Mouse (Mus musculus) lung, embryonic 15.5 days (tissue): ENCODE measurements around the gene A330070K13Rik. TPM values are rescaled to one million over a fixed set of nuclear protein-coding genes. Genes with fewer than 3 reads are reported as not detected.

ENCODE experiments used
- ATAC-seq: fragments of 200-750 bp; cut with Nextera tagmentation; 2 replicates; pipeline ENCODE4 v1.8.0; 2017; ENCODE audit warnings: moderate number of reproducible peaks, borderline replicate concordance; ENCODE audit not compliant: low FRiP score, low TSS enrichment; ENCODE audit errors: extremely low read depth
- H3K27ac ChIP-seq: fragments of 300-500 bp; sonication (generic); 2 replicates; pipeline ENCODE4 v1.5.1; 2015; ENCODE audit warnings: moderate library complexity, mild to moderate bottlenecking, inconsistent platforms
- H3K27me3 ChIP-seq: fragments of 300-500 bp; sonication (generic); 2 replicates; pipeline ENCODE4 v1.6.1; 2015; ENCODE audit warnings: inconsistent platforms
- H3K36me3 ChIP-seq: fragments of 300-500 bp; sonication (generic); 2 replicates; pipeline ENCODE4 v1.6.1; 2015; ENCODE audit warnings: inconsistent platforms
- H3K4me1 ChIP-seq: fragments of 300-500 bp; sonication (generic); 2 replicates; pipeline ENCODE4 v1.6.1; 2015; ENCODE audit warnings: inconsistent platforms
- H3K4me2 ChIP-seq: fragments of 300-500 bp; sonication (generic); 2 replicates; pipeline ENCODE4 v1.6.1; 2015; ENCODE audit warnings: inconsistent platforms, mild to moderate bottlenecking, moderate library complexity
- H3K4me3 ChIP-seq: fragments of 300-500 bp; sonication (generic); 2 replicates; pipeline ENCODE4 v1.5.1; 2015; ENCODE audit warnings: mild to moderate bottlenecking, inconsistent platforms
- H3K9ac ChIP-seq: fragments of 300-500 bp; sonication (generic); 2 replicates; pipeline ENCODE4 v1.6.1; 2015; ENCODE audit warnings: inconsistent platforms
- H3K9me3 ChIP-seq: fragments of 300-500 bp; sonication (generic); 2 replicates; pipeline ENCODE4 v1.6.1; 2016; ENCODE audit warnings: inconsistent platforms
- WGBS: fragments of 180-500 bp; shearing (Covaris S2); methylation state at CpG from one replicate; pipeline ENCODE4 v1.1.7; 2015; 5-methylcytosine and 5-hydroxymethylcytosine counted together
- polyA plus RNA-seq: library from polyadenylated mRNA; unstranded; fragments of >200 nt; fragmentation: Nextera tagmentation; extraction: Ambion mirVana; gene quantifications from 2 replicates; pipeline ENCODE4 v1.2.1, GENCODE M21; 2015

A330070K13Rik gene
- polyA plus RNA-seq, 1 experiment from 2014 or later = not detected

DNA sequence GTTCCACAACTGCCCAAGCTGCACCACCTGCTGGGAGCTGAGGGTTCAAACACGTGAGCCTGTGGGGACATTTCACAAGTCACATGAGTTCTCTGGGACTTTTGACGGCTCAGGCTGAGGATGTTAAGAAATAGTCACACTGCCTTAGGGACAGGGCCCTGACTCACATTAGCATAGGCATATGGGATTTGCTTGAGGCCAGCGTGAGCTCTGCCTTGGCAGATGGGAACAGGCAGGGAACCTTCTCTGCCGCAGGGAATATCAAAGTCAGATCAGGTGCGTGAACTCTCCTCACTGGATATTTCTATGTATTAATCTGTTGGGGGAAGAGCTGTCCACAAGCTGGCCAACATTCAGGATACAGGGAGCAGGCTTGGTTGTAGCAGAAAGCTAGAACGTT lies 16.2 kb downstream of the A330070K13Rik start:
- 71% methylated on average over 6 of the region's 6 CpGs for WGBS
- H3K4me1 ChIP-seq = no peaks in the 10 kb centered on the region
- H3K9me3 ChIP-seq = no peaks in the 10 kb centered on the region
- no peak overlapping the region for H3K4me2 ChIP-seq
- no peaks in the 10 kb centered on the region for H3K36me3 ChIP-seq
- H3K27ac ChIP-seq = no peak overlapping the region
- H3K9ac ChIP-seq = no peak overlapping the region
- no peaks in the 10 kb centered on the region for H3K27me3 ChIP-seq
- no peak for ATAC-seq
- no peak overlapping the region for H3K4me3 ChIP-seq

DNA sequence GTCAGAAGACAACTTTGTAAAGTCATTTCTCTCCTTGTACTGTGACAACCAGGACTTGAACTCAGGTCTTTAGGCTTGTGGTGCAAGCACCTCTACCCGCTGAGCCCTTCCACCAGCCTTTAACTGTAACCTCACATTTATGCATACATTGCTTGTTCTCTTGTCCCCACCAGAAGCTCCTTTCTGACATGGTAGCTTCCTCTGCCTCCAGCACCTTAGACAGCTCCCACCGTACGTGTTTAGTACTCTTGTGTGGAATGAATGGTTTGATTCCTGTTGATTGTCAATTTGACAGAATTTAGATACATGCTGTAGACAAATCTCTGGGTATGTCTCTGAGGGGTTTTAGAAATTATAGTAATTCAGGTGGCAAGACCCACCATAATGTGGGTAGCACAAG lies 20.7 kb downstream of the A330070K13Rik start:
- no peaks in the 10 kb centered on the region for H3K36me3 ChIP-seq
- H3K4me2 ChIP-seq = no peak overlapping the region
- H3K9ac ChIP-seq = no peak overlapping the region
- H3K27ac ChIP-seq = no peak overlapping the region
- H3K4me3 ChIP-seq = no peak overlapping the region
- H3K27me3 ChIP-seq = no peaks in the 10 kb centered on the region
- ATAC-seq = no peak
- WGBS = 35% methylated on average over 3 of the region's 3 CpGs
- H3K9me3 ChIP-seq = no peaks in the 10 kb centered on the region
- no peaks in the 10 kb centered on the region for H3K4me1 ChIP-seq

DNA sequence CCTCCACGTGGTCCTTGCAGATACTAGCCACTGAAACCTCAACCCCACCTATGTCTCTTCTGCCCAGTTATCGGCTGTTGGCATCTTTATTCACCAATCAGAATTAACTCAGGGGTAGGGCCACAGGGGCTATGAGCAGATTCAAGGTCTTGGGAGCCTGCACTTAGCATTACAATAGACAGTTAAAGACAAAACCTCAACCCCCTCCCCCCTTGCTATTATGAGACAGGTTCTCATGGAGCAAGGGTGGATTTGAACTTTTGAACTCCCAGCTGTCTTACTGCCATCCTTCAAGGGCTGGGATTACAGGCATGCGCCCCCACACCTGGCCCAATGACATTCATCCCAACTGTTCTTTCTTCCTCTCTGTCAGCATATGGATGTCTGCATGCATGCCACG lies 21.3 kb downstream of the A330070K13Rik start:
- WGBS = 63% methylated on average over 4 of the region's 4 CpGs
- no peak for ATAC-seq

DNA sequence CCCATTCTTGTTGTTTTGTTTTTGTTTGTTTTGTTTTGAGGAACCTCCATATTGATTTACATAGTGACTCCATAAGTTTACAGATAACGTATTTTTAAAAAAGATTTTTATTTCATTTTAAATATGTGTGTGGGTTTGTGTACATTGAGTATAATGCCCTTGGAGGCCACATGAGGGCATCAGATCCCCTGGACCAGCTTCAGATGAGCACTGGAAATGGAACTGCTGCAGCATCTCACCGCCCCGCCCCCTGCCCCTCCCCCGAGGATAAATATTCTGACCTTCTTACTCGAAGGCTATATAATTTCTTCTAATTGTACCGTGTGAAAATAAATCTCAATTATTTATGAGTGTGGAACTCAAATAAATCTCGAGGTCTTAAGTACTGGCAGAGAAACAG lies 29.2 kb downstream of the A330070K13Rik start:
- Histone ChIP-seq H3K4me2 (no peak overlapping the region), H3K27ac (no peak overlapping the region), H3K36me3 (no peaks in the 10 kb centered on the region), H3K27me3 (no peaks in the 10 kb centered on the region), H3K4me3 (no peak overlapping the region), H3K9me3 (no peaks in the 10 kb centered on the region), H3K9ac (no peak overlapping the region), H3K4me1 (no peaks in the 10 kb centered on the region)
- no peak for ATAC-seq
- 44% methylated on average over 7 of the region's 7 CpGs for WGBS

More for the DNA sequence above, 21.3 kb downstream of the A330070K13Rik start:
- H3K27me3 ChIP-seq = no peaks in the 10 kb centered on the region
- no peaks in the 10 kb centered on the region for H3K9me3 ChIP-seq
- H3K4me1 ChIP-seq = no peaks in the 10 kb centered on the region
- no peak overlapping the region for H3K4me3 ChIP-seq
- H3K4me2 ChIP-seq = no peak overlapping the region
- H3K9ac ChIP-seq = no peak overlapping the region
- H3K27ac ChIP-seq = no peak overlapping the region
- no peaks in the 10 kb centered on the region for H3K36me3 ChIP-seq

DNA sequence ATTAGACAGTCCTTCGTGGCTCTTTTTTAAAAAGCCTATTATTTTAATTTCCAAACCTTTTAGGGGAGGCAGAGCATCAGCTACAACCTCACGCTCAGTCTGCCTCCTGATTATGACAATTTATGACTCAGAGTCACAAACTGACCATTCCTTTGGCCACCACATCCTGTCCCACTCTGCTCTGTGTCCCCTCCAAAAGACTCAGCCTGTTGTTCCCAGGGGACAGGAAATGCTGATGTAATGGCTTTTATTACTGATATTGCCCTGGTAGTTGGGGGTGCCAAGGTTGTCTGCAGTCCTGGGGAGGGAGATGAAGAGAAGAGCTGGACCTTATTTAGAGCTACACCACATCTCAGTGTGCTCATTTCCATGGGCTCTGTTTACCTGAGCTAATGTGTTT lies 38.6 kb downstream of the A330070K13Rik start:
- Histone ChIP-seq H3K36me3 (peaks cover 9% of the 10 kb centered on the region; the same call in 1 of the 2 replicates), H3K27me3 (no peaks in the 10 kb centered on the region), H3K9me3 (no peaks in the 10 kb centered on the region), H3K4me1 (no peaks in the 10 kb centered on the region), H3K9ac (no peak overlapping the region), H3K4me2 (no peak overlapping the region), H3K27ac (no peak overlapping the region), H3K4me3 (no peak overlapping the region)
- 78% methylated on average over 2 of the region's 2 CpGs for WGBS
- no peak for ATAC-seq

DNA sequence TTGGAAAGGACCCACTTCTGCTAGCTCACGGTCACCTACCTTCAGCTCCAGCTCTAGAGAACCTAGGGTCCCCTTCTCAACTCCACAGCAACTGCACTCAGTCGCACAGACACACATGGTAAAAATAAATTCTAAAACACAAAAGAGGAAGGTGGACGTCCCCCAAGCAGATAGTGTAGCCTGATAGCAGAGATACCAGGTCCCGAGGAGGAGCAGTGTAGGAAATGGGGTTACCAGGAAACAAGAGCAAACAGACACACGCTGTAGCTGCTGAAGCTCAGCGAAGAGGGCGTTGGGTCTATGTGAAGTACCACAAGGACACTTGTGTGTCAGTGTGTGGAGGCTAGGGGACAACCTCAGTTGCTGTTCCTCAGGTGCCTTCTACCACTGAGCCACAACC lies 39.4 kb downstream of the A330070K13Rik start:
- H3K27me3 ChIP-seq = no peaks in the 10 kb centered on the region
- no peaks in the 10 kb centered on the region for H3K4me1 ChIP-seq
- no peaks in the 10 kb centered on the region for H3K9me3 ChIP-seq
- peaks cover 9% of the 10 kb centered on the region; the same call in 1 of the 2 replicates for H3K36me3 ChIP-seq
- no peak overlapping the region for H3K27ac ChIP-seq
- no peak overlapping the region for H3K4me3 ChIP-seq
- no peak for ATAC-seq
- WGBS = 88% methylated on average over 7 of the region's 7 CpGs
- no peak overlapping the region for H3K4me2 ChIP-seq
- no peak overlapping the region for H3K9ac ChIP-seq

DNA sequence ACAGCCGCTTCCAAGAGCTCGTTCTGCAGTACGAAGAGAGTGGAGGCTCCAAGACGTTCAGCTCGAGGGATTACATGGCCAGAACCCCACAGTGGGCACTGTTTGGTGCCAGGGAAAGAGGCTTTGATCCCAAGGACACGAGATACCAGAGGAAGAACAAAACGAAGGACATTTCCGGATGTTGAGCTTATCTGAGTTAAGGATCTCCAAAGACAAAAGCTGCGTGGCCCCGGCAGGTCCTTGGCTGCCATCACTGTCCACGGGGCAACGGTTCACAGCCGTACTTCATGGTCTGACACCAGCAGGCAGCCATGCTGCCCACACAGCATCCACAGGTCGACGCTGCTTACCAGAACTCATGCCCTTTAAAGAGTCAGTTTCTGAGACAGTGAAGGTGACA lies 43.8 kb downstream of the A330070K13Rik start:
- Histone ChIP-seq H3K9ac (no peak overlapping the region), H3K27ac (no peak overlapping the region), H3K9me3 (no peaks in the 10 kb centered on the region), H3K27me3 (no peaks in the 10 kb centered on the region), H3K4me3 (no peak overlapping the region), H3K36me3 (peaks cover 22% of the 10 kb centered on the region), H3K4me2 (no peak overlapping the region), H3K4me1 (no peaks in the 10 kb centered on the region)
- WGBS = 87% methylated on average over 15 of the region's 15 CpGs
- no peak for ATAC-seq

DNA sequence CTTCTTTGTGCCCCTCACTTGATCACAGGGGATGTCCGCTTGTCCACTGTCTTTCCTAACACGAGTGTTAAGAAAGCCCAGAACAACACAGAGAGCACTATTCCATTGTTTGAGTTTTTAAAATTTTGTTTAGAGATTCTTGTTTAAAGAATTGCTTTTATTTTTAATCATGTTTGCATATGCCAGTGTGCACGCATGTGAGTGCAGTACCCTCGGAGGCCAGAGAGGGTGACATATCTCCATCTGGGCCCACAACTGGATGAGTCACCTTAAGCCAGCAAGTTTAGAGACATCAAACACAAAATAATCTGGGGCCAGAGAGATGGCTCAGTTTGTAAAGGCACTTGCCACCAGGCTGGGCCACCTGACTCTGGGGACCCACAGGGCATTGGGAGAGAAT lies 49.0 kb downstream of the A330070K13Rik start:
- Histone ChIP-seq H3K4me1 (no peaks in the 10 kb centered on the region), H3K36me3 (peaks cover 20% of the 10 kb centered on the region), H3K4me2 (no peak overlapping the region), H3K9me3 (no peaks in the 10 kb centered on the region), H3K27me3 (no peaks in the 10 kb centered on the region), H3K4me3 (no peak overlapping the region), H3K9ac (no peak overlapping the region), H3K27ac (no peak overlapping the region)
- WGBS = 98% methylated on average over 4 of the region's 4 CpGs
- ATAC-seq = no peak

DNA sequence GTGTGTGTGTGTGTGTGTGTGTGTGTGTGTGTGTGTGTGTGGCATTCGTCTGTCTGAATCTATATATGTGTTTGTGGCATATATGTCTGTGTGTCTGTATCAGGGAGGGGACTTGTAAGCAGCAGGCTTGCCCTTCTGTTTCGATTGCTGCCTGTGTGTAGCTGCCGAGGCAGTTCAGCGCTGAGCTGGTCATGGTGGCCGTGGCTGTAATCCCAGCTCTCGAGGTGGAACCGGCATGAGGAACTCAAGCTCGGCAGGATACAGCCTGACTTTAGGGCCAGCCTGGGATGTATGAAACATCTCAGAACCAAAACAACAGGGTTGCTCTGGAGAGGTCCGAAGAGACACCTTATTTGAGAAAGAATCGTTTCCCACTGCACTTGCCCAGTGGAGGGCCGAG lies 50.5 kb downstream of the A330070K13Rik start:
- no peak overlapping the region for H3K4me3 ChIP-seq
- H3K36me3 ChIP-seq = peaks cover 15% of the 10 kb centered on the region
- no peak overlapping the region for H3K9ac ChIP-seq
- no peaks in the 10 kb centered on the region for H3K9me3 ChIP-seq
- H3K4me2 ChIP-seq = no peak overlapping the region
- no peak for ATAC-seq
- no peaks in the 10 kb centered on the region for H3K4me1 ChIP-seq
- WGBS = 96% methylated on average over 11 of the region's 11 CpGs
- no peaks in the 10 kb centered on the region for H3K27me3 ChIP-seq
- H3K27ac ChIP-seq = no peak overlapping the region

DNA sequence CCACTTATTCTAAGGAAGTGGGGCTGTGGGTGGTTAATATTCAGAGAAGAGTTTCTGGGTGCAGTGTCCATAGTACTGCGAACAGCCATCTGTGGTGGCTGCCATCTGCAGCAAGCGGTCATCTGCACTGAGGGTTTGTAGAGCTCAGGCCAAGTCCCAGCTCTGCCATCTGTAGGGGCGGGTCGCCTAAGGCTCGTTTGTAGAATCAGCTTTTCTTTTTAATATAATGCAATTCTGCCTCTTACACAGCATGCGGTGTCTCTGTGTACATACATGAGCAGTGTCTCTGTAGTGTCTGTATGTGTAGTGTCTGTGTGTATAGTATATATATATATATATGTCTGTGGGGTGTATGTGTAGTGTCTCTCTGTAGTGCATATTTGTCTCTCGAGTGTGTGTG lies 50.9 kb downstream of the A330070K13Rik start:
- 83% methylated on average over 7 of the region's 7 CpGs for WGBS
- no peak for ATAC-seq
- Histone ChIP-seq H3K4me1 (no peaks in the 10 kb centered on the region), H3K36me3 (peaks cover 15% of the 10 kb centered on the region), H3K4me2 (no peak overlapping the region), H3K4me3 (no peak overlapping the region), H3K27me3 (no peaks in the 10 kb centered on the region), H3K27ac (no peak overlapping the region), H3K9me3 (no peaks in the 10 kb centered on the region), H3K9ac (no peak overlapping the region)

DNA sequence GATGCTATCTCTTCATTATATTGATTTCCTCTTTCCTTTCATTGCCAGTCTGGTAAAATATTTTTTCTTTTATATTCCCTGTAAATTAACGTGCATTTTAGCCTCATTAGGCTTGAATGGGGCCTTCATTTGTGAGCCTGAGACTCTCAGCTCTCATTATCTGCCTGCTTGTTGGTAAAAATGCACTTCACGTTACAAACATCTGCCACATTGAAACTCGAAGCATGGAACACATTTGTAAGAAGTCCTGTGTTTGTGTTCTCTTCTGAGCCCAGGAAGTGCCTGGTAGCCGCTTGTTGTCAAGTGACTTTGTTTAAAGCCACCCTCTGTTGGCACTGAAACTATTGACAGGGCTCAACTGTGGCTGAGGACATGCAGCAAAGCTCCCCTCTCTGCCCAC lies 53.2 kb downstream of the A330070K13Rik start:
- Histone ChIP-seq H3K9ac (no peak overlapping the region), H3K27ac (no peak overlapping the region), H3K4me1 (peaks cover 9% of the 10 kb centered on the region), H3K9me3 (no peaks in the 10 kb centered on the region), H3K4me3 (no peak overlapping the region), H3K27me3 (no peaks in the 10 kb centered on the region), H3K36me3 (peaks cover 11% of the 10 kb centered on the region), H3K4me2 (no peak overlapping the region)
- WGBS = 58% methylated on average over 4 of the region's 4 CpGs
- ATAC-seq = no peak

DNA sequence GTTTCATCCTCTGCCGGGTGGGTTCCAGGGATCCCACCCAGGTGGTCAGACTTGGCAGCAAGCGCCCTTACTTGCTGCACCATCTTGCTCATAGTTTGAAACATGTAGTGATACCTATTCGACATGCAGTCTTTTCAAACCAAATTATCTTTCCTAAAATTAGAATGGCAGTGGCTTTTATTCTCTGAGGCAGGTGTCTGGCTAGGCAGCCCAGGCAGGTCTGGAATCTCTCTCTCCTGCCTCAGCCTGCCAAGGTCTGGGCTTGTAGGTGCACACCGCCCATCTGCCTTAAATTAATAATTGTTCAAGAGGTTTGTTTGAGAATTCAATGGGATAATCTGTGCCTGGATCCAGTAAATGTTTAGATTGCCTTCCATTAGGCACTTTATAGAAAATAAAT lies 53.6 kb downstream of the A330070K13Rik start:
- no peak for ATAC-seq
- Histone ChIP-seq H3K27ac (no peak overlapping the region), H3K9me3 (no peaks in the 10 kb centered on the region), H3K27me3 (no peaks in the 10 kb centered on the region), H3K4me1 (peaks cover 9% of the 10 kb centered on the region), H3K9ac (no peak overlapping the region), H3K4me2 (no peak overlapping the region), H3K36me3 (peaks cover 9% of the 10 kb centered on the region), H3K4me3 (no peak overlapping the region)
- WGBS = 84% methylated on average over 4 of the region's 4 CpGs

DNA sequence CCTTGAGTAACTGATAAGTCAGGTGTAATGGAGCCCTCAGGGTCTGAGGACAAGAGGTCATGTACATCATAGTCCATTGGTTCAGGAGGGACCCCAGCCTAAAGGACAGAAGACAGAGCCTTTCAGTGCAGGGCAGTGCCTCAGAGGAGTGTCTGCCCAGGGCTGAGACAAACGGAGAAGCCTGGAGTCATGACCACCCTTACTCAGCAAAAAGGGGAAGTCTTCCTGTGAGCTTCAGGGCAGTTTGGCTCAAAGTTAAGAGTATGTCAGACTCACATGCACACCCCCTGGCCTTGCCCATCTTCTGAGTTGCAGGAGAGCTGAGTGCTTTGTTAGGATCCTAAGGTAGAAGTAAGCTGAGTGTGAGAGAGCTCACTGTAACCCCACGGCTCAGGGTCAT lies 54.5 kb downstream of the A330070K13Rik start:
- WGBS = 65% methylated on average over 2 of the region's 2 CpGs
- no peak for ATAC-seq

More for the DNA sequence above, 54.5 kb downstream of the A330070K13Rik start:
- Histone ChIP-seq H3K4me3 (no peak overlapping the region), H3K4me2 (no peak overlapping the region), H3K4me1 (peaks cover 9% of the 10 kb centered on the region), H3K27ac (no peak overlapping the region), H3K9me3 (0 out of 2 replicates have a peak, but pooled peaks cover under 1% of the 10 kb centered on the region), H3K9ac (no peak overlapping the region), H3K27me3 (no peaks in the 10 kb centered on the region), H3K36me3 (peaks cover 7% of the 10 kb centered on the region; the same call in 1 of the 2 replicates)
